Mouse (Mus musculus): ENCODE results near the gene Ptprcap. TPM values are rescaled to one million over a fixed set of nuclear protein-coding genes. Genes with fewer than 3 reads are reported as not detected.

Ptprcap gene
- total and polyA plus RNA-seq, 3 experiments = 67.9 to 75.7 TPM; not detected in 1

GRCm38 (mm10) chr19:4169810-4170209, 16.4 kb downstream of the Ptprcap start:
- Histone ChIP-seq H3K27me3 (ENCODE audit: control insufficient read depth in 1 of 2, insufficient read depth in 2 of 2, low read length in 2 of 2) (no peaks in the 10 kb centered on the region), H3K4me1 (ENCODE audit: control insufficient read depth in 1 of 2, insufficient read depth in 2 of 2, low read length in 2 of 2) (peaks cover 0 to 8% of the 10 kb centered on the region in 2 experiments; a peak in 2 of 4 replicates), H3K27ac (ENCODE audit: control insufficient read depth, low read depth, low read length) (peak overlapping the region; percentile 39), H3K9ac (ENCODE audit: control insufficient read depth, low read depth, low read length, poor library complexity, severe bottlenecking) (peak overlapping the region; percentile 89), H3K36me3 (ENCODE audit: control insufficient read depth in 1 of 2, insufficient read depth in 2 of 2, low read length in 2 of 2) (peaks cover 0 to 4% of the 10 kb centered on the region in 2 experiments; a peak in 2 of 4 replicates), H3K4me3 (ENCODE audit: control insufficient read depth in 1 of 2, insufficient read depth in 1 of 2, low read depth in 2 of 2, low read length in 2 of 2) (peak overlapping the region; percentile 64 to 71), H3K79me2 (ENCODE audit: control insufficient read depth, insufficient read depth, low read length, poor library complexity) (no peaks in the 10 kb centered on the region; the same call in 1 of the 2 replicates), H3K9me3 (replicated peaks; ENCODE audit: insufficient read depth, low read length) (no peaks in the 10 kb centered on the region)
- DNase-seq (ENCODE audit: low read depth, low spot score) = no peak
- TF ChIP-seq MYC (IDR thresholded peaks at IDR 0.05; ENCODE audit: low read depth, low read length) (no peak), NELFE (IDR thresholded peaks at IDR 0.05; ENCODE audit: low read depth, low read length) (no peak), HCFC1 (IDR thresholded peaks at IDR 0.05; ENCODE audit: low read depth, low read length) (no peak), SIN3A (IDR thresholded peaks at IDR 0.05; ENCODE audit: low read length) (0 out of 2 replicates have a peak, but pooled peaks have one; percentile 3)

- Histone ChIP-seq H3K27me3 (ENCODE audit: control insufficient read depth in 1 of 2, insufficient read depth in 2 of 2, low read length in 2 of 2) (no peaks in the 10 kb centered on the region), H3K4me1 (ENCODE audit: control insufficient read depth in 1 of 2, insufficient read depth in 2 of 2, low read length in 2 of 2) (peaks cover 0 to 8% of the 10 kb centered on the region in 2 experiments; a peak in 2 of 4 replicates), H3K9me3 (replicated peaks; ENCODE audit: insufficient read depth, low read length) (no peaks in the 10 kb centered on the region), H3K9ac (ENCODE audit: control insufficient read depth, low read depth, low read length, poor library complexity, severe bottlenecking) (no peak overlapping the region), H3K27ac (ENCODE audit: control insufficient read depth, low read depth, low read length) (no peak overlapping the region), H3K79me2 (ENCODE audit: control insufficient read depth, insufficient read depth, low read length, poor library complexity) (no peaks in the 10 kb centered on the region; the same call in 1 of the 2 replicates), H3K4me3 (ENCODE audit: control insufficient read depth in 1 of 2, insufficient read depth in 1 of 2, low read depth in 2 of 2, low read length in 2 of 2) (no peak overlapping the region), H3K36me3 (ENCODE audit: control insufficient read depth in 1 of 2, insufficient read depth in 2 of 2, low read length in 2 of 2) (peaks cover 0 to 4% of the 10 kb centered on the region in 2 experiments; a peak in 2 of 4 replicates)
- no peak for DNase-seq (ENCODE audit: low read depth, low spot score)
- no peak for TF ChIP-seq RCOR1 (IDR thresholded peaks at IDR 0.05; ENCODE audit: low read depth, low read length)
- no peak for TF ChIP-seq GABPA (IDR thresholded peaks at IDR 0.05; ENCODE audit: low read depth, low read length)
- no peak for TF ChIP-seq E2F4 (IDR thresholded peaks at IDR 0.05; ENCODE audit: borderline replicate concordance, low read depth, low read length)
- TF ChIP-seq BHLHE40 (IDR thresholded peaks at IDR 0.05; ENCODE audit: borderline replicate concordance, low read depth, low read length) = no peak
- TF ChIP-seq CHD1 (IDR thresholded peaks at IDR 0.05; ENCODE audit: low read depth, low read length) = no peak
- TF ChIP-seq TAL1 (IDR thresholded peaks at IDR 0.05; ENCODE audit: low read length) = no peak
- TF ChIP-seq HCFC1 (IDR thresholded peaks at IDR 0.05; ENCODE audit: low read depth, low read length) = no peak
- no peak for TF ChIP-seq POLR2AphosphoS5 (IDR thresholded peaks at IDR 0.05; ENCODE audit: borderline replicate concordance, low read depth, low read length)
- no peak for TF ChIP-seq MEF2A (IDR thresholded peaks at IDR 0.05; ENCODE audit: extremely low read depth, insufficient replicate concordance, low read depth, low read length, poor library complexity, severe bottlenecking)
- TF ChIP-seq ZC3H11A (IDR thresholded peaks at IDR 0.05; ENCODE audit: low read depth, low read length) = no peak
- no peak for TF ChIP-seq SIN3A (IDR thresholded peaks at IDR 0.05; ENCODE audit: low read length)
- TF ChIP-seq MAX (IDR thresholded peaks at IDR 0.05; ENCODE audit: low read length) = no peak
- no peak for TF ChIP-seq MYC (IDR thresholded peaks at IDR 0.05; ENCODE audit: low read depth, low read length)
- TF ChIP-seq RAD21 (IDR thresholded peaks at IDR 0.05; ENCODE audit: low read depth, low read length) = no peak
- no peak for TF ChIP-seq MXI1 (IDR thresholded peaks at IDR 0.05; ENCODE audit: low read depth, low read length)
- no peak for TF ChIP-seq JUND (IDR thresholded peaks at IDR 0.05; ENCODE audit: low read depth, low read length)
- no peak for TF ChIP-seq CTCF (IDR thresholded peaks at IDR 0.05 in 2 of 3, conservative IDR thresholded peaks at IDR 0.05 in 1 of 3; ENCODE audit: control insufficient read depth in 1 of 3, insufficient read depth in 1 of 3, low read depth in 2 of 3, low read length in 3 of 3, poor library complexity in 1 of 3, severe bottlenecking in 1 of 3)
- no peak for TF ChIP-seq NELFE (IDR thresholded peaks at IDR 0.05; ENCODE audit: low read depth, low read length)
- no peak for TF ChIP-seq ETS1 (IDR thresholded peaks at IDR 0.05; ENCODE audit: low read depth, low read length)
Measured at GRCm38 (mm10) chr19:4170723-4171392, 17.5 kb downstream of the Ptprcap start.

Measured in MEL (cell line).